Mouse (Mus musculus) thymus, postnatal 14 days (tissue): ENCODE results near the gene Tbc1d14.

Experiments used
- DNase-seq: peaks from one replicate; pipeline ENCODE4 v3.0.0; 2021

Tbc1d14 gene

DNA sequence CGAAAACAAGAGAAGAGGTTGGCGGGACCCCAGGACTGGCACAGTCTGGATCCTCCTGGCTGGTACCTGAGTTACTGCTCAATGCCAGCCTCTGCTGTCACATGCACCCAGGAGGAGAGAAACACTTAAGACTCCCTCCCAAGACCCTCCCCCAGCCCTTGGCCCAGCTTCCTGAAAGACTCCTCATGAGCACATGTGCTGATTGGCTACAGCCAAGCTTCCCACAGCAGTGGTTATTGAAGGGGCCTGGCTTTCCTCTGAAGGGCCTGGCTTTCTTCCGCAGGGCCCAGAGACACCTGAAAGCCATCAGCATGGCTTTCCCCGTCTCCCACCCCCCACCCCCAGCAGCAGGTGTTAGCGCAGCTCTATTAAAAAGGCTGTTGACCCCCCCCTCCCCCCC is at the start of gene Tbc1d14:
Tbc1d14 (minus strand) TSS at position 101 of the 400 bp plus-strand sequence.
- DNase-seq = no peak

DNA sequence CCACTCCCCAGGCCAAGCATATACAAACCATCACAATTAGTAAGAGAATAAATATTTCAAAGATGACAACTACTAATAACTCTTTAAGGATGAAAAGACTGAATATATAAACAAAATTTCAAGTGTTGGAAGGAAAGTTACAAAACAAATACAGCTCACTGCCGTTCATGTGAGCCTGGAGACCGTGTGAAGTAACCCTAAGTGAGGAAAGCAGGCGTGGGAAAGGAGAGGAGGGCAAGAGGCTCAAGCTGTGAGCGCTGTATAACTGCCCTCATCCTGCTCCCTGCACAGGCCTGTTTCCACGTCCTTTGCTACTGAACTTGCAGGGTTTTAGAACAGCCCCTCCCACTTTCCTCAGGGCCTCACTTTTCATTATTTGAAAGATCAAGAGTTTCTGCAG is 32.5 kb upstream of the Tbc1d14 start:
- DNase-seq = no peak

DNA sequence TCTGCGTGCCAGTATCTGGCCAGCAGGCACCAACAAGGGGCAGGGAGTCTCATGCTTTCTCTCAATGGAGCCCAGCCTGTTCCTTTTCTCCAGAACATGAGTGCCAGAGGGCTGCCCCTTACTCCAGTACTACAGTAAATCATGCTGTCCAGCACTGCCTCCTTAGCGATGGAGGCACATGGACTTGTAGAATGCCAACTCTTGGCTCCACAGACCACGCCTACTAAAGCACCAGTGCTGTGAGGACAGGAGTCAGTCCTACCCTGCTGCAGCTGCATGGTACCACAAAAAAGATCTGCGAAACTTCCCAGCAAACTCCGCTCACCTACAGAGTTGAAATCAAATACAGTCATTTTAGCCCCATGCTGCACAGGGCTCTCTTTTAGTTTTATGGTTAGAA is 30.6 kb upstream of the Tbc1d14 start:
- DNase-seq = no peak

DNA sequence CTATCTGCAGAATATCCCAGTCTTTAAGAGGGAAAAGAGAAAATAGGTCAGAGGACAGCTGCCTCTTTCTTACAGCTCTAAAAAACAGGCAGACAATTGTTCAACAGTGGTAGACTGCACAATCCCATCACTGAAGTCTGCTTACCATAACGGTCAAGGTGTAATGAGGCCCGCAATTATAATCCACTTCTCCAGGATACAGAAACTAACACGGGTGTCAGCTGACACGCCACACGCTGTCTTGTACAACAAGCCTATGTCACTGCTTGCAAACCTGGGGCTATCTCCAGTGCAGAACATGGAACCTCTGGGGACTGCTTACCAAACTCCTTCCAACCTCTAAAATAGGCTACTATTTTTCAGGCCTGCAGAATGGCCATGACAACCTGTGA is 28.0 kb upstream of the Tbc1d14 start:
- DNase-seq = no peak

DNA sequence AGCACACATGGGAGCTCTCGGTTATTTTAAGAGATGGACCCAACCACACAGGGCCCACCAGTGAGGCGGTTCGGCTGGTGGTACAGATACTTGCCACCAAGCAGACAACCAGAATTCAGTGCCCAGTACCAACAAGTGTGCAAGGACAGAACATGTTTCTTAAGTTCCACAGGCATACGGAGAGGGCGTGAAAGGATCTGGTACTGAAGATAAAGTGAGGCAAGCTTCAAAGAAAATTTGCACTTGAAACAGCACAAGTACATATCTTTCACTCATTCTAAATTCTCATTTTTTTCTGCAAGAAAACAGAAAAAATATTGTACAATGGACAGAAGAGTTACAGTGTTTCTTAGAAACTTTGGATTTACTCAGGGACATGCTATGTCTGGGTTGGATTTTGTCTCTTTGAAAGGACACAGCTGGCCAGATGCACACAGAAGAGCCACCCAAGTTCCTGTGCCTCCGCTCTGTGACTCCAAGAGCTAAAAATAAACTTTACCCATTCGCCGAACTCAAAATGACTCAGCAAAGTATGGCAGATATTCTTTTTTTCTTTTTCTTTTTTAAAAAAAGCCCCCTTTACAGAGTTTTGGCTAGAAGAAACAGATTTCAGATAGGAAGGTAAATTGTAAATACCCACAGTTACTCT is 27.5 kb upstream of the Tbc1d14 start:
- DNase-seq = no peak

DNA sequence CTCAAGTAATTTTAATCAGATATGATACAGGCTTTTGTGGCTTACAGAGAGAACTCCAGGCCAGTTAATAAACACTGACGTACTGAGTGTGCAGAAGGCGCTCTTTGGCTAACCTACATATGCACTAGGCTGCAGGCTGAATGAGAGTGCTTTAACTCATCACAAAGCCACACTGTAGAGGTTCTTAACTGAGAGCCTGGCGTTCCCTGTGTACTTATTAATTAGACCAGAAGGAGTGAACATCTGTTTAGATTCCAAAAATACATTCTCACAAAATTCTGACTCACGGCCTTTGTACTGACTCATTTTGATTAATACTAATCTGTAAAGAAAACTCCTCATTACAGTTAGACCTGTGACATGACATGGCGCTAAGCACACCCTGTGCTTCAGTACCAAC is 25.8 kb upstream of the Tbc1d14 start:
- DNase-seq = no peak

DNA sequence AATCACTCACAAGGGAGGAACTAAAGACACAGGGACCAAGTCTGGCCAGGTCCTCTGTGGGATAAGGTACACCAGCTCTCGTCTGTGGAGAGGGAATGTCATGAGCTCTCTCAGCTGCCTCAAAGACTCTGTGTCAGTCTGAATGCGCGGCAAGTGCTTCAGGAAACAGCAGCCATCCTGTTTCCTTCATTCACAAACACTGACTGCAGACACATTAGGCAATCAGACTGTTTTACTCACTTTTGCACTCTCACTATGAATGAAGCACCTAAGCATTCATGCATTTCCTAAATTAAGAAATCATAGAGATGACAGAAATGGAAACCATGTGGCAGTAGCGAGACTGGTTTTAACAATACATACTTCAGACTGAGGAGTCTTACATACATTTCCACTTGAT is 25.3 kb upstream of the Tbc1d14 start:
- no peak for DNase-seq

DNA sequence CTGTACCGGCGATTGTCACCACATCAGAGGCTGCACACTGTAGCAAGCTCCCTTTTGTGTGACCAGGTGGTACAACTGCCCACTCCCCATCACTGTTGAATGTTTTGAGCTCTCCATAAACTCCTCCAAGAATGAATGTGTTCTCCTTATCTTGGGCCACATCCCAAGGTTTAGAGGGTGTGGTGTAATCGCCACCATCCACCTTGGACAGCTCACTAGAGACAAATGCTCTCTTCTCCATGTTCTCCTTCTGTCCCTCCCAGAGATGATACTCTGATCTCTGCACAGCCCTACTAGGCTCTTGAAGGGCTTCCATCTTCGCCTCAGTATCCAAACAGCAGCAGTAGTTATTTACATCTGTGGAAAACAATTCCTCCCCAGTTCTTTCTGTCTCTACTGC is 21.0 kb upstream of the Tbc1d14 start:
- no peak for DNase-seq

DNA sequence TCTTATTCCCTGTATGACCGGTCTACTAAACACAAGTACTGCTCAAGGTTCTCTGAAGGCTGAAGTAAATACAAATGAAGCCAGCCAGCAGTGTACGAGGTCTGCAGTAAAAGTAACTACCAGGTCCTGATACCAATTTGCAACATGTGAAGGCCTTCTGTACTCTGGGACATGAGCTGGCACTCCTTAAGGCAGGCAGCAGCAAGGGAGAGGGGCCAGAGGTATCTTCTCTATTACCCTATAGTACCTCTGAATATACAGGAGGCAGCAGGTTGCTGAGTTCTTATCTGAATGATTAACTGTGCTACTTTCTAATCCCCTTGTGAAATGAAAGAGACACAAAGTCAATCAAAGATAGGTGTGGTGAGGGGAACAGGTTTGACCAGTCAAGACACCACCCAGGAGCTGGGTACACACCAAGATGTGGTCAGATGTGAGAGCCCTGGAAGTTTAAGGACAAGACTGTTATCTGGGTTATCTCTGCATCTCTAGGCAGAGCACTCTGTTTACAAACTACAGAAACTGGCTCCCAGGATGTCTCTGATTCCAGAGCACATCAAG is 15.9 kb upstream of the Tbc1d14 start:
- DNase-seq = no peak

DNA sequence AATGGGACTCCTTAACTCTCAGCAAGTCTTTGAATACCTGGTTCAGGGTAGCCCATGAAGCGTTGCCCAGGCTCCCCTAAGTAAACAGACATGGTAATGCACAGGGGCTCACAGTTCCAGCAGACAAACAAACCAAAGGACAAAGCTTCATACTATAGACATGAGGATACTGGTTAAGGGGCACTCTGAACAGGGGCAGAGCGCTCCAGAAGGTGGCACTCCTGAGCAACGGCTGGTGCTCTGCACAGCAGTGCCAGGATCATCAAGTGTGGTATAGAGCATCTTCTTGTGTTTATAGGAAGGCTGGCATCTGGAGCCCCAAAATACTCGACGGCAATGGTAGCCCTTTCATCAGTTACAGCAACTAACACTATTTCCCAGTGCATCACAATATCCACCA is 10.0 kb upstream of the Tbc1d14 start:
- DNase-seq = peak; percentile 70

DNA sequence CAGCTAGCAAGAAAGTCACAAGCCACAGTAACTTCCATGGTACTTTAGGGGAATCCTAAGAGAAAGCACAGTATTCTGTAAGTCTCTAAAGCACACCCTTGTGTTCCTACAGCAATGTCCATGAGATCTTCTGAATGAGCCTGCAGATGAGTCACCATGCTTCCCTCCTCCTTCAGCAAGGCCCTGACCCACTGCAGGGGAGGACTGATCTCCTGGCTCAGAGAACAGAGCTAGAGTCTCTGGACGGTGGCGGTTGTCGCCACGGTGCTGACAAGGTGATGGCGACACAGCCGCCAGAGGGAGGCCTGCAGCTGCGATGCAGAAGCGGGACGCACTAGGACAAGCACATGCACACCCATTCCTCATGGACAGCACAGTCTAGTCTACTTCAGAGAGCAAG is 9.0 kb upstream of the Tbc1d14 start:
- DNase-seq = no peak

DNA sequence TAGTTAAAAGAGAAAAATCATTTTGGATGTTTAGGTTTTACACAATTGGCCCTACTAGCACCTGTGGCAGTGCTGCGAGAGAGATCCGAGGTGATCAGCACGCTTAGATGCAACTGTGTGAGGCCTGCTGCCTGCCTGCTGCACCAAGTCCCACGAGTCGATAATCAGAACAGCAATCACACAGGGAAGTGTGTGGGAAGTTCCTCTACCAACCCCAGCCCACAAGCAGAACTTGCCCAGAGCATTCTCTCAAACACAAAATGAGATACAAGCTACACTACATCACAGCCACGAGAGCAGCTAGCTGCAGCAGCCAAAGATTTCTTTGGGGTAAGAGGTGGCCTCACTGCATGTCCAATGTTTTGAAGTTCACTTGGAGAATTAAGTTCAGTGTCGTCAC is 8.4 kb upstream of the Tbc1d14 start:
- no peak for DNase-seq

DNA sequence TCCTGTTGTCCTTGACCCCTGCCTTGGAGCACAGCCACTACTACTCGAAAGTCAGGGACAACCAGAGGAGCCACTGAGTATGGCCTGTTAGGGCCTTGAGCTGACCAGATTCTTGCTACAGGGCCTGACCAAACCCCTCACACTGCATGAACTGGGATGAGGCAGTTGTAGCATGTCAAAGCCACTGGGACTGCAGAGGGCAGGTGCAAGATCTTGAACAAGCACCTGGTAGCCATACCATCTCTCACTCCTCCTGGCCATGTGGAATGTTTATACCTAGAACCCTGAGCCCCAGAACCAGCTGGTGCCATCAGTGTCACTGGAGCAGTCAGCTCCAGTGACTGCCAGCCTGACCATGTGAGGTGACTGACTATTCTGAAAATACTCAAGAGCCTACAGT is 5.8 kb upstream of the Tbc1d14 start:
- DNase-seq = no peak

DNA sequence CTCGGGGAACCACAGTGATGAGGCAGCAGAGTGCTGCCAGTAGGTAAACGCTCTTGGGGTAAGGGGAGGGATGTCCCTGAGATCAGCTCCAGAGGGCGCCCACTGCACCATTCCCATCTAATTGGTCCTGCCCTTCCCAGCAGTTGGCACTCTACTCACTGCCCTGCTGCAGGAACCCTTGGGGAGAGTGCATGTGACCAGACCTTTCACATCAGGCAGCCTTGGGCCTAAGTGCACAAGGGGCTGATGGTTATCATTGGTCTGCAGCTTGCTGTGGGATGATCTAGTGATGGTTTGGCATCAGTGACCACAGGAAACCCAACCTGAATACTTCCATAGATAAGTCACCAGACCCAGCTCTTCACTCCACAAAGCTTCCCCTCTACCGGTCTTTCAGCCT is 4.6 kb upstream of the Tbc1d14 start:
- no peak for DNase-seq

DNA sequence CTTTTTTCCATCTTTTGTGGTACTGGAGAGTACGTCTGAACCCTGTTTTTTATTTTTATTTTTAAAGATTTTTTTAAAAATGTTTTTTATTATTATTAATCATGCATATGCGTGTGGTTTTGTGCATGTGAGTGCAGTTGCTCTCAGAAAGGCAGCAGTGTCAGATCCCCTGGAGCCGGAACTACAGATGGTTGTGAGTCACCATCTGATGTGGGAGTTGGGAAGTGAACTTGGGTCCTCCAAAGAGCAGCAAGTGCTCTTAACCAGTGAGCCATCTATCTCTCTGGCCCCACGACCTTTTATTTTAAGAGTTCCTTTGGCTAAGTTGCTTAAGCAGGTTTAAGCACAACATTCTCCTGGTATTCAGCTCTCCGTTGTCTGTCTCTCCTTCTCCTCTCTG is 3.1 kb upstream of the Tbc1d14 start:
- no peak for DNase-seq

DNA sequence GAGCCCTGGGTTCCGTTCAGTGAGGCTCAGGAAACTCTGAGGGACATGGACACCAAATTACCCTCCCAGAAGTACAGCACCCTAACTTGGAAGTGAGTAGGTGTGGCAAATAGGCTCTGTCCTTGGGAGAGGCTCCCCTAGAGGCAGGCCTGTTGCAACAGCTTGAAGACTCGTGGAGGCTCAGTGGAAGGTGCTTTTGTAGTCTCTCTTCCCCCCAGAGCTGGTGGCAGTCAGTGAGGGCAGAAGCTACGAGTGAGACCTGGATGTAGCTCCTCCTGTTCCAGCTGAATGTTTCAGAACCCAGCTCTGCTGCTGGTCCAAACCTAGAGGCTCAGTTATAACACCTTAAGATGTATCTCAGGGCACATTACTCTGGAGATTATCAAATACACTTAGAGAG is 2.0 kb upstream of the Tbc1d14 start:
- DNase-seq = no peak

DNA sequence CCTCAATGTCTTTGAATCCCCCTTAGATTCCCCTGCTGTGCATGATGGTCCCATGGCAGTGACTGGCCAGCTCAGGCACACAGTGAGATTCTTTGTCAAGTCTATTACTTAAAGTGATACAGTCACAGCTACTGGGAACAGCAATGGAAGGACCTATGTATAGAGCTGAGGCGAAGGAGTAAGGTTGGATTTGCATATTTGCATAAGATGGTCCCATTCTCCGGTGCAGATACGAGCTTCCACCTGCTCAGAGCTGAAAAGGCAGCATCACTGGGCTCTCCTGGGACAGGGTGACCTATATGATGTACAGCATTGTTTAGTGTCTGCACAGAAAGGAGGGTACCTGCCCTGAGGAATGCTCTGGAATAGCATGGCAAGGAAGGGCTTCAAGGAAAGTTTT is 1.3 kb upstream of the Tbc1d14 start:
- DNase-seq = no peak

DNA sequence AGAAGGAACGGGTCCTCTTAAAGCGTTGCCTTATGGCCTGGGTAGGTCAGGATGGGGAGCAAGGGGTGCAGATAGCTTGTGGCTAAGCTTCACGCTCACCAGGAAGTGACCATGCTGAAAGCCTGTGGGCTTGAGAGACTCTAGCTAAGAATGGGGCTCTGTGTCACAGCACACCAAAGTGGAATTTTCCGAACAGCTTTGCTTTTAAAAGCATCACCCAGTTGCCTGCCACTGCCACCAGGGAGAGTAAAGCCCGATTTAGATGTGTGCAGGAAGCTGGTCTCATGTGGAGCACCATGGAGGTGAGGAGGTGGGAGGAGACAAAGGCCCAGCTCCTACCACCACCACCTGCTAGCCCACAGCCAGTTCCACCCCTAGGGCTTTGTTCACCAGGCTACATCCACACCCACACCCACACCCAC is 2.6 kb downstream of the Tbc1d14 start:
- DNase-seq = no peak

DNA sequence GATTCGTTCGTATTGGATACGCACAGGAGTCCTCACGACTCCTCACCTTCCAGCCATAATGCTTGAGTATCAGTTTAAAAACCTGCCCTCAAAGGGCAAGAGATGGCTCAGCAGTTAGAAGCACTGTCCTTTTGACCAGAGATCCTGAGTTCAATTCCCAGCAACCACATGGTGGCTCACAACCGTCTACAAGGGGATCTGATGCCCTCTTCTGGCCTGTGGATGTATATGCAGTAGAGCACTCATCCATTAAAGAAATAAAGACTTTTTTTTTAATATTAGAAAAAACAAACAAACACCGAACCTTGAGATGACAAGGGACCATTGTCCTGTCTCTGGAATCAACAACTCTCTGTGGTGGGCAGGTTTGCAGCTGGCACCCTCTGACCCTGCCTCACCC is 8.8 kb downstream of the Tbc1d14 start:
- DNase-seq = no peak

DNA sequence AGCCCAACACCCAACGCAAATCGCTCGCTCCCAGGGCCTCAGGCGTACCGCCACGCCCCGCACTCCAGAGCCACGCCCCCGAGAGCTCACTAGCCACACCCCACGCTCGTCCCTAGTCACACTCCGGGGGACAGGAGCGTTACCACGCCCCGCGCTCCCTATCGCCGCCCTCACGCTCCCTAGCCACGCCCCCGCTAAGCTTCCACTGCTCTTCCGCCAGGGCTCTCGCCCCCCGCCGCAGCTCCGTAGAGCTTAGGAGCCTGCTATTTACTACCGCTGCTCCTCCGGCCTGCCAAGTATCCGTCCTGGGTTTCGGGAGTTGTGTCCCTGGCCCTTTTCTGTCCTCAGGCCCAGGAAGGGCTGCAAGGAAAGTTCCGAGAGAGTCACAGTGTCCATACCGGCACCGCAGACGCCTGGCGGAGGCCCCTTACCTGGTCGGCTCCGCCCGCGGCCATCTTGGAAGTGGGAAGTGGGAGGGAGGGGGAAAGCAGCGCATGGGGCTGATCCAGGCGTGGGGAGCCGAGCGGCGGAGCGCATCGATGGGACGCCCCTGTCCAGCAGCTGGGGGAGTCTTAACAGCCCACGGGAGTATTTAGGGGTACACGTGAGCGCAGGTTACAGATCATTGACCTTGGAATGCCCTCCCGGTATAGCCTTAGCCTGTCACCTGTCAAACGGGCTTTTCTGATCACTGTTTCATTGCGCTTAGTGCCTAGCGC is 11.0 kb downstream of the Tbc1d14 start:
- peak; percentile 100 for DNase-seq

DNA sequence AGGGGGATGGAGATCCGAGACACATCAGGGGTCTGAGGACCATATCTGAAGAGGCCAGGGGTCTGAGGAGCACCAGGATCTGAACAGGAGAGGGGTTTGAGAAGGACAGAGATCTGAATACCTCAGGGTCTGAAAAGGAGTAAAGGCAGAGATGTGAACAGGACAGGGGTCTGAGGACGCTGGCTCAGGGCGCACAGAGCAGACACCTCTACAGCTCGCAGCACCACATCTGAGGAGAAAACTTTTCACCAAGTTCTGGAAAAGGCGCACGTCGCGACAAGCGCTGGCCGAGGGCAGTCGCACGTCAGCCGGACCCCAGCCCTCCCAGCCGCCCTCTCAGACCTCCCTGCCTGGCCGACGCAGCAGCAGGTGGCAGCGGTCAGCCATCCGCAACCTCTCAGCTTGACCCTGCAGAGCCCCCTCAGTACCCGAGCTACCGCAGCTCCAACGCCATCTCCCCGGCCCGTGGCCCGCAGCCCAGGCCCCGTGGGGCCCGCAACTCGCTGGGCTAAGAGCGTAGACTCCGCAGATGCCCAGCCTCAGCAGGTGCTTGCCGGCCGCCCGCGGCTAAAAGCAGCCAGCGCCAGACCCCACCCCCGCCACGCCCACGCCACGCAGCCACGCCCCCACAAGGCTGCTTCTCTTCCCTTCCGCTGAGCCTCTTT is 11.7 kb downstream of the Tbc1d14 start:
- no peak for DNase-seq

DNA sequence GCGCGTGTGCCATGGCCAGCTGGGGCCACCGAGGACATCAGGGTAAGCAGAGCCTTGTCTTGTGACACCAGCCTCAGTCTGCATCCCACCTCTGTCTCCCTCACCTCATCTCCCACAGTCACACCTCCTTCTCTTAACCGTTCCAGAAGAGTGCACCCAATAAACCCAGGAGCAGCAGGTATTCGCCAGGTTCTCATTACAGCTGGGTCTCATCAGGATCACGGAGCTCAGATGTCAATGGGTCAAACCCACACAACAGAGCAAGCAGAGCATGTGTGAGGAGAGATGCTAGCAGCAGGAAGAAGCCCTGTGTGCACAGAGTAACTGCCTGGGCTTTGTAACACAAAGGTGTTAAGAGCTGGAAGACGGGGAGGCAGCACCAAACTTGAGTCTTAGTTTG is 13.1 kb downstream of the Tbc1d14 start:
- no peak for DNase-seq

DNA sequence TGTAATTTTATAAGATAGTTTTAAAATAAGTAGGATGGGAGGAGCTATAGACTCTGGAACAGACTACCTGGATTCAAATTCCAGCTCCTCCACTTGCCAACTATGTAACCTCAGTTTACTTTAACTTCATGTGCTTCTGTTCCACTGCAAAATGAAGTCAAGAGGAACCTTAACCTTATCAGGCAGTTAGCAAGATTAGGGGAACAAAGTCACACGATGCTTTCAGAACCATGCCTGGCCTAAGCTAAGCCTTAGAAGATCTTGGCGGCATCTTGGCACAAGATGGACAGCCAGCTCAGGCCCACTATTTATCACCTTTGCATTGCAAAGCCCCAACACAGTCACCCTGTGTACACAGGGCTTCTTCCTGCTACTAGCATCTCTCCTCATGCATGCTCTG is 14.1 kb downstream of the Tbc1d14 start:
- no peak for DNase-seq

DNA sequence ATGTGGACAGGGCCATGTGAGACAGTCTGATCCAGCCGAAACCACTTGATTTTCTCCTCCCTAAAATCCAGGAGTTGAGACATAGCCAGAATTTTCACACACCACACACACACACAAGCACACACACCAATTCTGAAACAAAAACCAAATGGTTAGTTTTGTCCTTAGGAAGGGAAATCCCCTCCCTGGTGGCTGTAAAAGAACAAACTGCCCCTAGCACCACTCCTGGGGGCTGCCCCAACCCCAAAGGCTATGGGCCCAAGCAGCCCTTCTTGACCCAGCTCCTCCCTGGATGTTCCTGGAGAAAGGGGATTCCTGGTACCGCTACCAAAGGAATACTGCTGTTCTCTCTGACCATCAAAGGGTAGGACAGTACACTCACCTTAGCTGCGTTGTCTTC is 16.6 kb downstream of the Tbc1d14 start:
- DNase-seq = no peak
